Mouse (Mus musculus): ENCODE measurements at regions not wholly inside any gene's neighbourhood (a gene's known extent, or its start where the extent isn't known, plus 50 kb on each side); places are given as distances from the start of the nearest gene placed in this dataset.

DNA sequence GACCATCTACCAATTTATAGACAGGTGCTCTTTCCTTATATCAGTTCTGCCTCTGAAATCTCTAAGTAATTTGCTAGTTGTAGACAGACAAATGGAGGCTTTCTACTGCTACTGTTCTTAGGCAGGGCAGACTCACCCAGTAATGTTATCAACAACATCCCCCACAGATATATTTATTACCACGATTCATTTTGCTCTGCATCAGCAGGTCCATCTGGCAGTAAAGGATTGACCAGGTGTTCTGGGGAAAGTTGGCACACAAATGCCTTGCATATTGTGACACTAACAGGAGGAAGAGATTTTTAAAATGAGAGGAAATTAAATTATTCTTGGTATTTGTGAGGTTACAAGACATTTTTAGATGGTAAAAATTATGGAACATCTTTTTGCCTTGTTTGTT, 627.3 kb upstream of the Tmprss15 start:
- H3K36me3 ChIP-seq = no peaks in the 10 kb centered on the region
- H3K9me3 ChIP-seq = no peaks in the 10 kb centered on the region
- no peak overlapping the region for H3K9ac ChIP-seq
- ATAC-seq = no peak
- H3K4me1 ChIP-seq (replicated peaks) = no peaks in the 10 kb centered on the region
- WGBS = 81% methylated on average over 1 of the region's 1 CpGs
- no peak overlapping the region for H3K27ac ChIP-seq
- no peaks in the 10 kb centered on the region for H3K27me3 ChIP-seq (replicated peaks)
- no peak overlapping the region for H3K4me2 ChIP-seq (replicated peaks)
- no peak overlapping the region for H3K4me3 ChIP-seq (replicated peaks)

DNA sequence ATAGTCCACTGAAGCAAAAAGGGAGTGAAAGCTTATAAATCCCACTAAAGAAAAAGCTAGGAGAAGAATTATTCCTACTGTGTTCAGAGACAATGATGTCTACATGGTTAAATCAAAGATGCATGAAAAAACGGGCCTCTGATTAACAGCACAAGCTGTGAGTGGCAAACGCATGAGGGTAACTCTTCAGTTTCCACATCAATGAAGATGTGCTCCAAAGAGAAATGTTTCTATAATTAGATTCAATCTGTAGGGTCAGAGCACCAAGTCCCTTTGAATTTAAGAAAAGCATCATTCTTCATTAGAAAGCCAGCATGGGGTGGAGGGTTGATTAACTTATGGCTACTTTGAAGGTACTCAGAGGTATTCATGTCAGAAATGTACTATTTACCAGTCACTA, 601.5 kb upstream of the Tmprss15 start:
- H3K4me1 ChIP-seq (replicated peaks) = no peaks in the 10 kb centered on the region
- no peak for ATAC-seq
- no peak overlapping the region for H3K4me2 ChIP-seq (replicated peaks)
- no peaks in the 10 kb centered on the region for H3K27me3 ChIP-seq (replicated peaks)
- 71% methylated on average over 2 of the region's 2 CpGs for WGBS
- no peaks in the 10 kb centered on the region for H3K9me3 ChIP-seq
- H3K36me3 ChIP-seq = no peaks in the 10 kb centered on the region
- H3K27ac ChIP-seq = no peak overlapping the region
- H3K9ac ChIP-seq = no peak overlapping the region
- H3K4me3 ChIP-seq (replicated peaks) = no peak overlapping the region

DNA sequence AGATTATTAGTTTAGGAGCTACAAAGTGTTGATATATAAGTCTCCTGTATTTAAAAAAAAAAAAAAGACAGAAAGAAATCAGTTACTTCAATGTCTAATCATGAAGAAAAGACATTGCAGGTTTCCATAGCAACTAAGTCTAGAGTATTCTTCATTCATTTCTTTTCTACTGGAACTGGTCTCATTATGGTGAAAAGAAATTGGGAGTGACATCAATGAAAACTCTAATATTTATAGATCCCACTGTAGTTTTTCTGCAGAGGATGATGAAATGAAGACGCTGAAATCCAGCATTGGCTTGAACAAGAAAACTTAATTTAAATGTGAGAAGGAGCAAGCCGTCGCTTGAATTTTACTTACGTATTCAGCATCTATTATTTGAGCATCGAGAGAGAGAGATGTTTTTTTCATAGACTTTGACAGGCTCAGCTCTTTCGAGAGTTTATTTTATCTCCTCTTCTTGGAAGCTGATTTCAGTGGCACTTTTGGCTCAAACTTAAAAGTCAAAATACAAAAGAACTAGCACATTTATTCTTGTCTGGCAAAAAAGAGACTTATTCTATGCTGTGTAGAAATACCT, 560.4 kb upstream of the Tmprss15 start:
- no peak overlapping the region for H3K27ac ChIP-seq
- H3K36me3 ChIP-seq = no peaks in the 10 kb centered on the region
- no peak overlapping the region for H3K9ac ChIP-seq
- H3K4me3 ChIP-seq (replicated peaks) = no peak overlapping the region
- 85% methylated on average over 6 of the region's 6 CpGs for WGBS
- H3K9me3 ChIP-seq = no peaks in the 10 kb centered on the region
- H3K4me1 ChIP-seq (replicated peaks) = no peaks in the 10 kb centered on the region
- no peak overlapping the region for H3K4me2 ChIP-seq (replicated peaks)
- H3K27me3 ChIP-seq (replicated peaks) = no peaks in the 10 kb centered on the region
- no peak for ATAC-seq

DNA sequence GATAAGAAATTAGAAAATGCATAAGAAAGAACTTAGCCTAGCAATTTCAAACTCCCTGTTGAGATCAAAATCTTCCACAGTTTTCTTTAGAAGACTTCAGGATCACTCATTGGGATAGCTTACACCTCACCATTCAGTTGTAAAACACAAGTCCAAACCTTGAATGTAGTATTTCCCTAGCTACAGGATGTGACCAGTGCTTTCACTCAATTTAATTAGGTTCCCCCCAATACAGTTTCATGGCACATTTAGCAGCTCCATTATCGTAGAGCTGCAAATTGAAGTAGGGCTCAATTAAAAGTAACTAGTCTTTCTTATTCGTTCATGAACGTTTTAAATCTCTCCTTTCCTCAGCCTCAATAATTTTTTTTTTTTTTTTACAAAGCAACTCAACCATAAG, 550.0 kb upstream of the Tmprss15 start:
- Histone ChIP-seq H3K9me3 (no peaks in the 10 kb centered on the region), H3K4me1 (replicated peaks) (no peaks in the 10 kb centered on the region), H3K36me3 (no peaks in the 10 kb centered on the region), H3K4me2 (replicated peaks) (no peak overlapping the region), H3K27ac (no peak overlapping the region), H3K4me3 (replicated peaks) (no peak overlapping the region), H3K9ac (no peak overlapping the region), H3K27me3 (replicated peaks) (no peaks in the 10 kb centered on the region)
- no peak for ATAC-seq
- 83% methylated on average over 3 of the region's 3 CpGs for WGBS

DNA sequence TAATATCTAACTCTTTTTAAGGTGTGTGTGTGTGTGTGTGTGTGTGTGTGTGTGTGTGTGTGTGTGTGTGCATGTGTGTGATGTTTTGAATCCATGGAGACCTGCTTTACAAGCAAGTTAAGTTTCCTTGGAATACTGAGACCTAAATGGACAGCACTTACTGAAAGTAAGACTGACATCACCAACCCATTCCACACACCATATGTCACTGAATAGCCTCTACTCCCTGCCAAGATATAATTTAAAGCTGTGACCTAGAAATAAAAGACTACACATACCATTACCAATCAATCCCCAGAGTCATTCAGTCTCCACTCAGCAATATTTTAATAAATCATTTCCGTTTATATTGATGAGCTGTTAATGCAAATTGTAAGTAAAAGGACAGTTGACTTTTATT, 536.2 kb upstream of the Tmprss15 start:
- H3K36me3 ChIP-seq = no peaks in the 10 kb centered on the region
- H3K4me2 ChIP-seq (replicated peaks) = no peak overlapping the region
- H3K9ac ChIP-seq = no peak overlapping the region
- ATAC-seq = no peak
- 71% methylated on average over 1 of the region's 1 CpGs for WGBS
- H3K4me3 ChIP-seq (replicated peaks) = no peak overlapping the region
- H3K9me3 ChIP-seq = no peaks in the 10 kb centered on the region
- H3K27me3 ChIP-seq (replicated peaks) = no peaks in the 10 kb centered on the region
- no peaks in the 10 kb centered on the region for H3K4me1 ChIP-seq (replicated peaks)
- H3K27ac ChIP-seq = no peak overlapping the region

DNA sequence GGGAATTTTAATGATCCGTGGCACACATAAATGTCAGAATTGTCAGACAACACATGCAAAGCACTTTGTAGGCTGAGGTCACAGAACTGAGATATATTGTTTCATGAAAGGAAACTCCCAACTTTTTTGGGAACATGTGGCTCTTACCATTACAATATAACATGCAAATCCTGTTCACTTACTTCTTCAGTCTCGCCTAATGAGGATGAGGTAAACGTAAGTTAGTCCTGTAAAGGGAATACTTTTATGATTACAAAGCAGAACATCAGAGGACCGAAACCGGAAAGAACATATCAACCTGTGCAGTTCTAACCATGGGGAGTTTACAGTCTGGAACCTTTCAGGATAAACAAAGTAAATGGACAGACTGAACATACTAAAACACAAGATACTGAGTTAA, 520.1 kb upstream of the Tmprss15 start:
- H3K4me1 ChIP-seq (replicated peaks) = no peaks in the 10 kb centered on the region
- no peak overlapping the region for H3K4me2 ChIP-seq (replicated peaks)
- H3K9ac ChIP-seq = no peak overlapping the region
- no peaks in the 10 kb centered on the region for H3K36me3 ChIP-seq
- 80% methylated on average over 5 of the region's 5 CpGs for WGBS
- H3K27ac ChIP-seq = no peak overlapping the region
- no peak for ATAC-seq
- no peaks in the 10 kb centered on the region for H3K9me3 ChIP-seq
- H3K27me3 ChIP-seq (replicated peaks) = no peaks in the 10 kb centered on the region
- no peak overlapping the region for H3K4me3 ChIP-seq (replicated peaks)

DNA sequence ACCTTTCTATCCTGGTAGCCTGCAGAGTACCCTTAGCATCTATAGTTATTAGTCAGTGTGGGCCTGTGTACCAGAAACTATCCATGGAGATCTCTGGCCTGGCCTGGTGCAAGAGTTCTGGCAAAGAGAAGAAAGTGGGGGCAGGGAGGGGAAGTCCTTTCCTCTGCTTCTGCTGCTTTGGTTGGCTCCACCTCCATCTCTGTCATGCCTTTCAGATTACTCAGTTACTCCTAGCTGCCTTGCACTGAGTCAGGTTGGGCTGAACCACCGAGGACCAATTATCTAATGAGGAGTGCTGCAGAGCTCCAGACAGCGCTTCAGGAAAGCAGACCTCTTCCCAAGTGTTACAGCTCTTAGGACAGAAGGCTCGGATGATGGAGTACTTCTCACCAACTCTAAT, 500.0 kb upstream of the Tmprss15 start:
- no peaks in the 10 kb centered on the region for H3K4me1 ChIP-seq (replicated peaks)
- ATAC-seq = no peak
- no peaks in the 10 kb centered on the region for H3K27me3 ChIP-seq (replicated peaks)
- no peak overlapping the region for H3K27ac ChIP-seq
- no peaks in the 10 kb centered on the region for H3K36me3 ChIP-seq
- H3K4me2 ChIP-seq (replicated peaks) = no peak overlapping the region
- H3K9me3 ChIP-seq = no peaks in the 10 kb centered on the region
- H3K9ac ChIP-seq = no peak overlapping the region
- 61% methylated on average over 3 of the region's 3 CpGs for WGBS
- H3K4me3 ChIP-seq (replicated peaks) = no peak overlapping the region

DNA sequence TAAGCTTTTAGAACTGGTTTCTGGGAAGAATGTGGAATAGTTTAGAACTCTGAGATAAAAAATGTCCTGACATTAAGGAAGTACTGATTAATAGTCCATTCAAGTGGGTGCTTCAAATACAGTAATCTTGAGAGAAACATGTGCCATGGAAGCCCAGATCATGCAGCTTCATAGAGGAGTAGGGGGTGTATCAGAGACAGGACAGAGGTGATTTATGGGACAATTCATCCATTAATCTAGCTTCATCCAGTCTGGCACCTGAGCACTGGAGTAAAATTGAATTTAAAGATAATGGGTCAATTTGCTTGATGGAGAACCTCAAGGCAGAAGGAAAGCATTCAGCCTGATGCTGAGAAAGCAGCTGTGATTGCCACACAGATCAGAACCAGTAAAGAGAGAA, 494.8 kb upstream of the Tmprss15 start:
- H3K36me3 ChIP-seq = no peaks in the 10 kb centered on the region
- no peaks in the 10 kb centered on the region for H3K4me1 ChIP-seq (replicated peaks)

DNA sequence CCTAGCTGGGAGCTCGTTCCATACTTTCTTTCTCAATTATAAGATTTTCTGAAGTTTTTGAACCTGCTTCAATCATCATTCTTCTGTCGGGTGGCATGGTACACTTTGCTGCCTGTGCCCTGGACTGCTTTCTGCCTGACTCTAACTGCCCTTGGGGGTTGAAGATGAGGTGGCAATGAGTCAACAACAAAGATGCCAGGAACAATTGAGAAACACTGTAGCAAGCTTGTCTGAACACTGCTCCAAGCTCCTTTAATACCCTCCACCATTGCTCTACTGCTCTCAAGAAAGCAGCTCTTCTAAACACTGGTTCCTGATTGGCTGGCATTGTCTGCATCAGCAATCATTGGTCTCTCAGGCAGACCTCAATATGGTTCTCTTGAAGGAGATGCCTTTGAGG, 480.0 kb upstream of the Tmprss15 start:
- Histone ChIP-seq H3K4me3 (replicated peaks) (no peak overlapping the region), H3K27ac (no peak overlapping the region), H3K27me3 (replicated peaks) (no peaks in the 10 kb centered on the region), H3K9me3 (no peaks in the 10 kb centered on the region), H3K36me3 (no peaks in the 10 kb centered on the region), H3K9ac (no peak overlapping the region), H3K4me1 (replicated peaks) (no peaks in the 10 kb centered on the region), H3K4me2 (replicated peaks) (no peak overlapping the region)
- WGBS = 75% methylated on average over 2 of the region's 2 CpGs
- ATAC-seq = no peak

More for the DNA sequence above, 494.8 kb upstream of the Tmprss15 start:
- no peak overlapping the region for H3K9ac ChIP-seq
- no peak overlapping the region for H3K4me3 ChIP-seq (replicated peaks)
- no peak for ATAC-seq
- no peaks in the 10 kb centered on the region for H3K27me3 ChIP-seq (replicated peaks)
- no peak overlapping the region for H3K27ac ChIP-seq
- H3K4me2 ChIP-seq (replicated peaks) = no peak overlapping the region
- no peaks in the 10 kb centered on the region for H3K9me3 ChIP-seq

DNA sequence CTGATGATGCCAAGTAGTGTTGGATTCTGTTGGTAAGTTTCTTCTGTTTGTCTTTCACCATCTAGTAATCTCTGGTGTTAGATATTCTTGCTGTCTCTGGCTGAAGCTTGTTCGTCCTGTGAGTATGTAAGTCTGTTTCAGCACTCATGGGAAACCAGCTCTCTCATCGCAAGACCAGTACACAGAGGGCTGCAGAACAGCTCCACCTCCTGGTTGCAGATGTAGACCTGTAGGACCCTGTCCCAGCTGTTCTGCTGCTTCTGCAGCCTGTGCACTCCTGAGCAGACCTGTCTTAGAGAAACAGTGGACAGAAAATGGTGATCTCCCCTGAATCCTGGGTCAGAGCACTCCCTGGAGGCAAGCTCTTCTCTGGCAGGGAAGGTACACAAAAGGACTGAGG, 443.5 kb upstream of the Tmprss15 start:
- 61% methylated on average over 2 of the region's 2 CpGs for WGBS
- ATAC-seq = no peak
- H3K27me3 ChIP-seq (replicated peaks) = no peaks in the 10 kb centered on the region
- H3K27ac ChIP-seq = no peak overlapping the region
- H3K36me3 ChIP-seq = no peaks in the 10 kb centered on the region
- H3K4me2 ChIP-seq (replicated peaks) = no peak overlapping the region
- H3K4me3 ChIP-seq (replicated peaks) = no peak overlapping the region
- H3K9ac ChIP-seq = no peak overlapping the region
- H3K4me1 ChIP-seq (replicated peaks) = no peaks in the 10 kb centered on the region
- H3K9me3 ChIP-seq = no peaks in the 10 kb centered on the region

DNA sequence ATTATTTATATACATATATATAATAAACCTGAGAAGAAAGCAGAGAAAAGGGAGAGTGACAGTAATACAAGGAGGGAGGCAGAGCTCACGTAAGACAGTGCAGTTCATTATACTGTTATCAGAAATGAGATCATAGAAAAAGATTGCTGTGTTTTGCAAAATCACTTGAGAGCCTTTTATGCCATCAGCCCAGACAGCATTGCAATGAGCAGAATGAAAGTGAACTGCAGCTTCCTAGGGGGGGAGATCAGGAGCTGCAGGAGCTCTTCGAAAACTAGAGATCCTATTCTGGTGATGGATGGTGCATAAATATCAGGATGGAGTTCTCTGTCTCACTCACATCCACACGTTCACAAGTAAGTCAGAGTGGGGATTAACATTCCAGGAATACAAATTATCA, 401.6 kb upstream of the Tmprss15 start:
- Histone ChIP-seq H3K27me3 (replicated peaks) (no peaks in the 10 kb centered on the region), H3K4me1 (replicated peaks) (no peaks in the 10 kb centered on the region), H3K9ac (no peak overlapping the region), H3K36me3 (no peaks in the 10 kb centered on the region), H3K4me3 (replicated peaks) (no peak overlapping the region), H3K9me3 (no peaks in the 10 kb centered on the region), H3K27ac (no peak overlapping the region), H3K4me2 (replicated peaks) (no peak overlapping the region)
- WGBS = 48% methylated on average over 3 of the region's 3 CpGs
- ATAC-seq = no peak

DNA sequence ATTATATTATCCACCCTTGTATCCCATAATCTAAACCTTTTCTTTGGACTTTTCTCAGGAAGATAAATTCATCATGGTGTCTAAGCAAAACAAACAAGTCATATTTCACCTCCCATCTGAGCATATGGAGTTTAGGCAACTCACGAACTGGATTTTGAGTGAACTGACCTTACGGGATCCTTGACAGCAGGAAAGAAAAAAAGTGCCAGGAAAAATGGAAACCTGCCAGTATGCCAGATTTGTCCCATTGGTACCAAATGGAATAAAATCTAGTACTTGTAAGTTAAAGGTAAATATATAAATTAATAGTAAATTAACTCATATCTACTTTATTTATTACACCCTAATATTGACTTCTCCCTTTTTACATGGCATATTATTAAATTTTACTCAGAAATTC, 360.0 kb upstream of the Tmprss15 start:
- Histone ChIP-seq H3K27ac (no peak overlapping the region), H3K9ac (no peak overlapping the region), H3K4me2 (replicated peaks) (no peak overlapping the region), H3K4me3 (replicated peaks) (no peak overlapping the region), H3K9me3 (no peaks in the 10 kb centered on the region), H3K27me3 (replicated peaks) (no peaks in the 10 kb centered on the region), H3K36me3 (no peaks in the 10 kb centered on the region), H3K4me1 (replicated peaks) (no peaks in the 10 kb centered on the region)
- no peak for ATAC-seq
- 74% methylated on average over 2 of the region's 2 CpGs for WGBS

DNA sequence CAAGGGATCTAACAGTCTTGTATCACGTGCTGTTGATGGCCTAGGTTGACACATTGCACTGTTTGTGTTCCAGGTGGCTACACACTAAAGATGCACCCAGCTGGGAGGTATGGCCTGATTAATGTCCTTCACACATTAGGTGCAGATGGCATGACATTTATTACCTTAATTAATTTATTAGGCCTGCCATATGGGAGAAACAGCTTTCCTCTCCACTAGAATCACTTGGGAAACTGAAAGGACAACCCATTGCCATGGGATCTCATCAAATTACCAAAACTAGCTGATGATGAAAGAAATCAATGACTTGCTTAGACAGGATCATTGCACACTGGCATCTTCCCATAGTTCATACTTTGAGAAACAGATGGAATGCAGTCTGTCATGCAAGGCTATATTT, 358.8 kb upstream of the Tmprss15 start:
- Histone ChIP-seq H3K4me2 (replicated peaks) (no peak overlapping the region), H3K9ac (no peak overlapping the region), H3K4me3 (replicated peaks) (no peak overlapping the region), H3K4me1 (replicated peaks) (no peaks in the 10 kb centered on the region), H3K27ac (no peak overlapping the region), H3K27me3 (replicated peaks) (no peaks in the 10 kb centered on the region), H3K9me3 (no peaks in the 10 kb centered on the region), H3K36me3 (no peaks in the 10 kb centered on the region)
- no peak for ATAC-seq
- WGBS = 26% methylated on average over 1 of the region's 1 CpGs

DNA sequence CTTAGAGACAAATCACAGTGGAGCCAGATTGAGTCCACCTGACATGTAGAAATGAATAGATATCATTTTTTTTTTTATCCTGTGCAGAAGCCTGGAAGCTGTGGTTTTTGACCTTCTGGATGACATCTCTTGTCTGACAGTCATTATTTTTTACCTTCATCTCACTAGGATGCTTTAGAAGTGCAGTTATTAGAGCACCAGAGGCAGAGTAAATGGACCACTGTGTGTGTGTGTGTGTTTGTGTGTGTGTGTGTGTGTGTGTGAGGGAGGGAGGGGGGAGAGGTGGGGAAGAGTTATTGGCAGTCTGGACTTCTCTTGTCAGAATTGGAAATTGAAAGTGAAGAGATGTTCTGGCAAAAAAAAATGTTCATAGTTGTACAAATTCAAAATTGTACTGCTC, 316.5 kb upstream of the Tmprss15 start:
- Histone ChIP-seq H3K27ac (no peak overlapping the region), H3K4me2 (replicated peaks) (no peak overlapping the region), H3K36me3 (no peaks in the 10 kb centered on the region), H3K4me3 (replicated peaks) (no peak overlapping the region), H3K9me3 (no peaks in the 10 kb centered on the region), H3K9ac (no peak overlapping the region), H3K27me3 (replicated peaks) (no peaks in the 10 kb centered on the region), H3K4me1 (replicated peaks) (no peaks in the 10 kb centered on the region)
- no peak for ATAC-seq
